In the genomic region with DNA sequence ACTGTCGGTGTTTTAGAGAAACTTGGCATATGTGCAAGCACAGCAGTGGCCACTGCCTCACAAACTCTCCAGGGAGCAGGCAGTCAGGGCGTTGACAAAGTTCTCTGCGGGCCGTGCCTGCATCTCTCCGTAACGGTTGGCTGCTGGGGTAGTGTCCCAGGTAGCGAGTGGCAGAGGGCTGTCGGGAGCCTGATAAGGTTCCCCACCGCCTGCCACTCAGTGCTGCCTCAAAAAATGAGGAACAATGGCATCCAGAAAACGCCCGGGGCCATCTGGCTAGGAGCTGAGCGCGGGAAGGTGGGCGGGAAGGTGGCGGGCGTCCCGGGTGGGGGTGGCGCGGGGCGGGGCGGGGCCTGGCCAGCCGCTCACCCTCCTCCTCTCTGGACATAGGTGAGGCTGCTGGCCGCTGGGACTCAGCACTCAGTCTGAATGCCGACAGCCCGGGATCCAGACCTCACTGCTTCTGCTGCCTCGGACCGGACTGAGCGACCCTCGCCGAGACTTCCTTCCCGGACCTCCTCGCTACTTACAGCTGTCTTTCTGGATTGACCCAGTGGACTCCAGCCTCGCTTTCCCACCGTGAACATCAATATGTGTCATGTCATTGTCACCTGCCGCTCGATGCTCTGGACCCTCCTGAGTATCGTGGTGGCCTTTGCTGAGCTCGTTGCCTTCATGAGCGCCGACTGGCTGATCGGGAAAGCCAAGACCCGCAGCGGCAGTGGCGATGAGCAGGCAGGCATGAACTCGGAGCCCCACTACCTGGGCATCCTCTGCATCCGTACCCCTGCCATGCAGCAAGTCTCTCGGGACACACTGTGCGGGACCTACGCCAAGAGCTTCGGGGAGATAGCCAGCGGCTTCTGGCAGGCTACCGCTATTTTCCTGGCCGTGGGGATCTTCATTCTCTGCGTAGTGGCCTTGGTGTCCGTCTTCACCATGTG, we compare ENCODE assay signal across 8 mouse cellular contexts.
A peak's percentile ranks its signal among the peaks of the same experiment; 100 is the strongest.
DNase-seq lines count a peak whose midpoint lies in the region; ATAC-seq and TF ChIP-seq lines count a peak whose summit lies in the region.

No protein-coding gene starts in this region.

- peak; percentile 29; the same call in 1 of the 2 replicates for ATAC-seq in limb, embryonic 13.5 days (ENCODE audit: low FRiP score, low read depth)
- ATAC-seq in midbrain, embryonic 15.5 days (replicated peaks), result peak; percentile 61

- peak overlapping the region; percentile 52 for H3K4me3 ChIP-seq in thymus, adult 2 months (ENCODE audit: control insufficient read depth, insufficient read depth, low read length)
- H3K4me3 ChIP-seq in limb, embryonic 13.5 days, result peak overlapping the region; percentile 55
- peak overlapping the region; percentile 53 for H3K4me3 ChIP-seq in midbrain, embryonic 15.5 days

- no peak overlapping the region for H3K27ac ChIP-seq in thymus, adult 2 months (ENCODE audit: control insufficient read depth, insufficient read depth, low read length)
- peak overlapping the region; percentile 55; the same call in 1 of the 2 replicates for H3K27ac ChIP-seq in limb, embryonic 13.5 days
- no peak overlapping the region for H3K27ac ChIP-seq in midbrain, embryonic 15.5 days

- H3K4me2 ChIP-seq in limb, embryonic 13.5 days (replicated peaks), result peak overlapping the region; percentile 92
- H3K4me2 ChIP-seq in midbrain, embryonic 15.5 days, result peak overlapping the region; percentile 98

- H3K27me3 ChIP-seq in thymus, adult 2 months (ENCODE audit: control insufficient read depth, insufficient read depth, low read length), result no peaks in the 10 kb centered on the region; the same call in 1 of the 2 replicates
- H3K27me3 ChIP-seq in limb, embryonic 13.5 days, result peaks cover 7% of the 10 kb centered on the region
- H3K27me3 ChIP-seq in midbrain, embryonic 15.5 days (replicated peaks), result peaks cover 12% of the 10 kb centered on the region; the same call in 1 of the 2 replicates

- no peak for TF ChIP-seq CTCF in thymus, adult 2 months (IDR thresholded peaks at IDR 0.05; ENCODE audit: borderline replicate concordance, control insufficient read depth, extremely low read depth, insufficient read depth, low read length, poor library complexity)

- TF ChIP-seq POLR2A in thymus, adult 2 months (IDR thresholded peaks at IDR 0.05; ENCODE audit: control insufficient read depth, extremely low read depth, insufficient read depth, low read length, poor library complexity), result no peak

- H3K9ac ChIP-seq in limb, embryonic 13.5 days, result peak overlapping the region; percentile 74
- peak overlapping the region; percentile 54 for H3K9ac ChIP-seq in midbrain, embryonic 15.5 days

- WGBS in thymus, adult 2 months, result 1% methylated on average over 55 of the region's 55 CpGs
- WGBS in limb, embryonic 13.5 days, result 3% methylated on average over 55 of the region's 55 CpGs
- 3% methylated on average over 55 of the region's 55 CpGs for WGBS in midbrain, embryonic 15.5 days

- H3K4me1 ChIP-seq in thymus, adult 2 months (replicated peaks; ENCODE audit: control insufficient read depth, insufficient read depth, low read length), result peaks cover 37% of the 10 kb centered on the region
- H3K4me1 ChIP-seq in limb, embryonic 13.5 days, result peaks cover 49% of the 10 kb centered on the region
- peaks cover 32% of the 10 kb centered on the region for H3K4me1 ChIP-seq in midbrain, embryonic 15.5 days

- H3K9me3 ChIP-seq in limb, embryonic 13.5 days, result no peaks in the 10 kb centered on the region
- no peaks in the 10 kb centered on the region for H3K9me3 ChIP-seq in midbrain, embryonic 15.5 days

- no peaks in the 10 kb centered on the region for H3K36me3 ChIP-seq in thymus, adult 2 months (ENCODE audit: control insufficient read depth, insufficient read depth, low read length)
- 0 out of 2 replicates have a peak, but pooled peaks cover 2% of the 10 kb centered on the region for H3K36me3 ChIP-seq in limb, embryonic 13.5 days
- H3K36me3 ChIP-seq in midbrain, embryonic 15.5 days (replicated peaks), result no peaks in the 10 kb centered on the region

- DNase-seq in thymus, adult 2 months, result peak; percentile 19
- no peak for DNase-seq in thymus, adult 18-20 months
- peak; percentile 79 for DNase-seq in cerebellum, postnatal 14 days
- peak; percentile 67 for DNase-seq in gastrocnemius, postnatal 10 days
- DNase-seq in induced T-regulatory cell, adult 2 months (ENCODE audit: low read depth), result peak; percentile 15
- DNase-seq in testis, postnatal 10 days (ENCODE audit: low spot score), result peak; percentile 71

Comparison
In these comparisons a context has a peak if more than half of its experiments do, and no peak if none do; other contexts are left out.
1. DNase-seq: peak in thymus, adult 2 months (single experiment), cerebellum, postnatal 14 days (2 of 2), gastrocnemius, postnatal 10 days (single experiment), induced T-regulatory cell, adult 2 months (single experiment) and testis, postnatal 10 days (single experiment); none in thymus, adult 18-20 months (0 of 2).
2. Peak in every context shown above with its lines, with median percentiles within 50 percentile points of each other: H3K4me3 ChIP-seq.